Mouse (Mus musculus) C2C12 (cell line): ENCODE results near the gene Ahcyl2. TPM values are rescaled to one million over a fixed set of nuclear protein-coding genes. Genes with fewer than 3 reads are reported as not detected.
A peak's percentile ranks its signal among the peaks of the same experiment; 100 is the strongest.

Source experiments
- H3K27me3 ChIP-seq: one replicate; pipeline ENCODE4 v1.6.1; 2011; ENCODE audit not compliant: control insufficient read depth, insufficient read depth, insufficient read length
- H3K36me3 ChIP-seq: one replicate; pipeline ENCODE4 v1.6.1; 2011; ENCODE audit not compliant: control insufficient read depth, insufficient read depth
- H3K4me3 ChIP-seq: one replicate; pipeline ENCODE4 v1.5.1; 2011; ENCODE audit warnings: mild to moderate bottlenecking, control low read depth; ENCODE audit not compliant: poor library complexity, insufficient read depth, severe bottlenecking
- H3K79me2 ChIP-seq: one replicate; pipeline ENCODE4 v1.6.1; 2011; ENCODE audit not compliant: control insufficient read depth, insufficient read depth
- H3K79me3 ChIP-seq: one replicate; pipeline ENCODE4 v1.6.1; 2011; ENCODE audit warnings: low read depth, control low read depth
- H3ac ChIP-seq: one replicate; pipeline ENCODE3; 2011; ENCODE audit warnings: low read depth; ENCODE audit not compliant: control insufficient read depth, insufficient read length
- CEBPB ChIP-seq: IDR thresholded peaks from one replicate; pipeline ENCODE4 v1.6.1; 2011; ENCODE audit warnings: low read depth, mild to moderate bottlenecking, control low read depth, moderate library complexity
- CTCF ChIP-seq: IDR thresholded peaks from one replicate; pipeline ENCODE4 v1.5.1; 2011; ENCODE audit not compliant: control insufficient read depth, insufficient read depth, insufficient read length
- FOSL1 ChIP-seq: IDR thresholded peaks from one replicate; pipeline ENCODE4 v1.8.0; 2011; ENCODE audit warnings: mild to moderate bottlenecking, low read length; ENCODE audit not compliant: poor library complexity, insufficient read depth, severe bottlenecking
- MAX ChIP-seq: IDR thresholded peaks from one replicate; pipeline ENCODE4 v1.6.1; 2011; ENCODE audit warnings: mild to moderate bottlenecking, control low read depth
- MYOD1 ChIP-seq: IDR thresholded peaks from one replicate; pipeline ENCODE4 v1.6.1; 2011; ENCODE audit warnings: low read depth; ENCODE audit not compliant: control insufficient read depth, insufficient read length
- MYOG ChIP-seq: IDR thresholded peaks from one replicate; pipeline ENCODE4 v1.6.1; 2011; ENCODE audit not compliant: control insufficient read depth, insufficient read length; ENCODE audit errors: extremely low read depth
- USF1 ChIP-seq: IDR thresholded peaks from one replicate; pipeline ENCODE4 v1.6.1; 2011; ENCODE audit warnings: low read depth, mild to moderate bottlenecking, control low read depth, moderate library complexity
- polyA plus RNA-seq: library from polyadenylated mRNA; unstranded; fragments of >200 nt; fragmentation: generic; extraction: Trizol; gene quantifications from one replicate; pipeline ENCODE4 v1.2.1, GENCODE M21; 2012; ENCODE audit warnings: missing spikeins

Gene Ahcyl2
- polyA plus RNA-seq, 1 experiment: 6.3 TPM

DNA sequence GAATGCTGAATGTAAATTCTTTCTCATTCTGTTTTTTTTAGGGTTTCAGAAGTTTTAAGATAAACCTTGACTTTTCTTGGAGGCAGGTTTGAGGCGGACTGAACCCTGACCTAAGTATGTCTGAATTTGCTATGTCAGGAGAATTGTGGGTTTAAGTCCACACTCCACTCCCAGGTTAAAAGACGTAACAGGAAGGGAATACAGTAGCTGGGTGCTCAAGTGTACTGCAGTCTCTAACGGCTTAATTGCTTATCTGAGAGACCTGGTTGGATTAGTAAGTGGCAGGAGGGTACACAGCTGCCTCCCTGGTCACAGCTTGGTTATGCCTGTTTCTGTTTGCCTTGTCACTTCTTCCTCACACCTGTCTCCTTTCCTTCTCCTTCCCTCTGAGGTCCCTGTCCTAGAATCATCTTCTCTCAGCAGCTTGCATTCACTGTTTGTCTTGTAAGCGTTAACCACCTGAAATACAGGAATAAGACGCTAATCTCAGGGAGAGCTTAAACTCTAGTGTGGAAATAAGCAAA, 79.9 kb downstream of the Ahcyl2 start:
- H3K36me3 ChIP-seq: no peaks in the 10 kb centered on the region
- H3K27me3 ChIP-seq: no peaks in the 10 kb centered on the region
- H3K79me3 ChIP-seq: no peaks in the 10 kb centered on the region
- no peak overlapping the region for H3K4me3 ChIP-seq
- H3ac ChIP-seq: no peak overlapping the region
- H3K79me2 ChIP-seq: no peaks in the 10 kb centered on the region
- TF ChIP-seq MYOD1 (no peak), CEBPB (no peak), FOSL1 (no peak)

DNA sequence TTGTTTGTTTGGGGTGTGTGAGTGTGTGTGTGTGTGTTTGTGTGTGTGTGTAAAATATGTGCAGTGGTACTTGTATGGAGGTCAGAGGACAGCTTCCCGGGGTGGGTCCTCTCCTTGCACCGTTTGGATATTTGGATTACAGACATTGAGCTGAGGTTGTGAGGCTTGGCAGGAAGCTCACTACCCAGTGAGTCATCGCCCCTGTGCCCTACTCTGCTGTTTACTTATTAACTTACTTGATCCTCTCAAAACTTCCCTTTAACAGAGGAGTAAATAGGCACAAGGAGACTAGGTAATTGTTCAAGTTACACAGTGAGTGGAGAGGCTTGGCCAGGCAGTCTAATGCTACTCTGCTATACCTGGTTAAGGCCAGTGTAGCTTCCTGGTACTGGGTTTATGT, 81.0 kb downstream of the Ahcyl2 start:
- no peak overlapping the region for H3K4me3 ChIP-seq
- H3K36me3 ChIP-seq: no peaks in the 10 kb centered on the region
- no peak for TF ChIP-seq CEBPB
- no peak for TF ChIP-seq FOSL1
- no peak for TF ChIP-seq CTCF
- no peak for TF ChIP-seq USF1
- no peak for TF ChIP-seq MYOG
- TF ChIP-seq MAX: no peak
- no peak for TF ChIP-seq MYOD1
- no peaks in the 10 kb centered on the region for H3K79me2 ChIP-seq
- H3K79me3 ChIP-seq: no peaks in the 10 kb centered on the region
- no peaks in the 10 kb centered on the region for H3K27me3 ChIP-seq
- no peak overlapping the region for H3ac ChIP-seq

DNA sequence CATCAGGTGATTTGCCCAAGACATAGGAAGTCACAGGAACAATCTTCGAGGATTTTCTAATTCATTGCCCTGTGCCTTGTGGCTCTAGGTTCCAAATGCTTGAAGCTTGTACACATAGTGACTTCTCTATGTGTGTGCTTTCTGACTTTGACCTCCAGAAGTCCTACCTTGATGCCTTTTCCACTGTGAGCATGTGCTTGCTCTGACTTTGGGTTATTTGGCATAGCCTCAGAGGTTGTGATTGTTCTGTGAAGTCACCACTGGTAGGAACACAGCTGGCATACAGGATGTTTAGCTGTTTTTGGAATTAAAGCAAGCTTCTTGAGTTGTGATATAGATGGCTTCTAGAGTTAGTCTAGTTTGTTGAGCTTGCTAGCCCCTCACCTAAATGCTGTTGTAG, 82.3 kb downstream of the Ahcyl2 start:
- no peaks in the 10 kb centered on the region for H3K27me3 ChIP-seq
- H3K79me2 ChIP-seq: no peaks in the 10 kb centered on the region
- TF ChIP-seq CTCF (no peak), MAX (no peak), MYOD1 (no peak), MYOG (no peak), CEBPB (no peak), USF1 (no peak), FOSL1 (no peak)
- no peak overlapping the region for H3K4me3 ChIP-seq
- H3K36me3 ChIP-seq: no peaks in the 10 kb centered on the region
- no peak overlapping the region for H3ac ChIP-seq
- no peaks in the 10 kb centered on the region for H3K79me3 ChIP-seq

- TF ChIP-seq FOSL1: no peak
- no peak for TF ChIP-seq USF1
- TF ChIP-seq MAX: no peak
- no peak for TF ChIP-seq MYOD1
- no peaks in the 10 kb centered on the region for H3K36me3 ChIP-seq
- H3K79me2 ChIP-seq: no peaks in the 10 kb centered on the region
- H3ac ChIP-seq: no peak overlapping the region
- no peak overlapping the region for H3K4me3 ChIP-seq
- H3K27me3 ChIP-seq: no peaks in the 10 kb centered on the region
- H3K79me3 ChIP-seq: no peaks in the 10 kb centered on the region
Measured at GRCm38 (mm10) chr6:29850747-29851146, 82.9 kb downstream of the Ahcyl2 start.

GRCm38 (mm10) chr6:29851873-29852272, 84.1 kb downstream of the Ahcyl2 start:
- Histone ChIP-seq H3K4me3 (no peak overlapping the region), H3K79me2 (no peaks in the 10 kb centered on the region), H3ac (no peak overlapping the region), H3K27me3 (no peaks in the 10 kb centered on the region), H3K36me3 (no peaks in the 10 kb centered on the region), H3K79me3 (no peaks in the 10 kb centered on the region)
- no peak for TF ChIP-seq MYOD1
- TF ChIP-seq MAX: no peak
- no peak for TF ChIP-seq CEBPB
- TF ChIP-seq MYOG: no peak
- no peak for TF ChIP-seq USF1
- no peak for TF ChIP-seq CTCF
- TF ChIP-seq FOSL1: no peak

GRCm38 (mm10) chr6:29853213-29853899, 85.5 kb downstream of the Ahcyl2 start:
- TF ChIP-seq USF1 (no peak), CTCF (peak; percentile 8)
- H3K36me3 ChIP-seq: no peaks in the 10 kb centered on the region
- no peaks in the 10 kb centered on the region for H3K79me3 ChIP-seq
- no peak overlapping the region for H3ac ChIP-seq
- no peaks in the 10 kb centered on the region for H3K79me2 ChIP-seq
- no peaks in the 10 kb centered on the region for H3K27me3 ChIP-seq
- H3K4me3 ChIP-seq: no peak overlapping the region
